Mouse (Mus musculus) liver, adult (tissue): Measurements from ENCODE around the gene Ces2b.

Experiments
- GATA4 ChIP-seq: IDR thresholded peaks from 2 replicates; pipeline ENCODE4 v1.6.1; 2014; ENCODE audit warnings: mild to moderate bottlenecking, low read length; ENCODE audit not compliant: insufficient replicate concordance

Ces2b gene

DNA sequence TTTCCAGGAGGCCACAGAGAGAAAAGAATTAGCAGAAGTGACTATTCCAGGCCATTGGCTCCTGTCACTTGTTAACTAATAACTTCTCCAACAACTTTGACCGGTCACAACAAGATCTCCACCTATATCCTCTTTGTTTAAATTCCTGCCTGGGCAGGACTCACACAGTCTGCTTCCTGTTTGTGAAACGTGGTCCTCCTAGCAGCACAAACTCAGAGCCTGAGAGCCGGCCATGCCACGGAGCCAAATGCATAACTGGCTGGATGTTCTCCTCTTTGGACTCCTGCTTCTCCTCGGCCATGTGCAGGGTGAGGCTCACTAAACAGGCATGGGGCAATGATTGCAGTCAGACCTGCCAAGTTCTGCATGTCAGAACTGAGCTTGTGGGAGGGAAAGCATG is at the start of gene Ces2b:
Gene Ces2b, plus strand, starts transcription at position 133 of the 400 bp plus-strand sequence.
- no peak for TF ChIP-seq GATA4

DNA sequence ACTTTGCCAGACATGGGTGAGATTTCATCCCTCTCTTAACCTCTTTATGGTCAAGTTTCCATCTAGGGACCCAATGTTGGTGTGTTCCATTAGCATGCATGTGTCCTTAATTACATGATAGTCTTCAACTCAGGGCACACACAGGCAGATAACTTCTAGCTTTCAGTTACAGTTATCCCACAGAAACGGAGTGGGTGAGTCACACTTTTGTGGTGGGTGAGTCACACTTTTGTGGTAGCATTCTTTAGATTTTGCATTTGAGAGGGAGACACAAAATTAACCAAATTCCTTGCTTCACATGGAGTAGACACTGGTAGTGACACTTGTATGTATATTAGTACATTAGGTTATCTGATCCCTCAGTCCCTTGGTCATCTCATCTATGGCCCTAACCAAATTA is 44.3 kb upstream of the Ces2b start:
- TF ChIP-seq GATA4, result no peak

GRCm38 (mm10) chr8:104788929-104789328 is 42.4 kb upstream of the Ces2b start:
- TF ChIP-seq GATA4, result no peak

DNA sequence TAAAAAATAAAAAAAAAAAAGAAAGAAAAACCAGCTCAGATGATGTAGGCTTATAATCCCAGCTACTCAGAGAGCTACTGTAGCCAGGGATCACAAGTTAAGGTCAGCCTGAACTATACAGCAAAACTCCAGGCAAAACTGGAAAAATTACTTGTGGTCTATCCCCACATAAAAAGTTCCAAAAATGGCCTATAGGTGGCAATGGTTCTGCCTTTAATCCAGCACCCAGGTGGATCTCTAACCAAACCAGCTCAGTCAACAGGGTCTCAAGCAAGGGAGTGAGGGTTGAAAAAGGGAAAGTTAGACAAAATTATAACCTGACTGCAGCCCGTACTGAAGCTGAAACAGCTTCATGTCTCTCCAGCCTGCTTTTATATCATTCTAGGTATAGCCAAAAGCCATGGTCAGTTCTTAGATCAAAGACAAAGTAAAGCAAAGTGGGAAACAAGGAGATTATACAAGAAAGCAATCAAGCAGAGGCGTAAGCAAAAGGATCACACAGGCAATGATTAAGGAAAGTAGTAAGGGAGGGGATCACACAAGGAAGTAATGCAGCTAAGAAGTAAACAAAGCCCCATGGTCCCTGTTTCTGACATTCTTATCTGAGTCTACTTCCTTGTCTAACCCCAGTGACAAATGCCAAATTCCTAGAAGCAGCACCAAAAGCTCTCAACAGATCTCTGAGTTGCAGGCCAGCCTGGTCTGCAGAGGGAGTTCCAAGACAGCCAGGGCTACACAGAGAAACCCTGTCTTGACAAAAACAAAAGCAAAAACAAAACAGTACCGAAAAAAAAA is 41.3 kb upstream of the Ces2b start:
- TF ChIP-seq GATA4, result no peak

DNA sequence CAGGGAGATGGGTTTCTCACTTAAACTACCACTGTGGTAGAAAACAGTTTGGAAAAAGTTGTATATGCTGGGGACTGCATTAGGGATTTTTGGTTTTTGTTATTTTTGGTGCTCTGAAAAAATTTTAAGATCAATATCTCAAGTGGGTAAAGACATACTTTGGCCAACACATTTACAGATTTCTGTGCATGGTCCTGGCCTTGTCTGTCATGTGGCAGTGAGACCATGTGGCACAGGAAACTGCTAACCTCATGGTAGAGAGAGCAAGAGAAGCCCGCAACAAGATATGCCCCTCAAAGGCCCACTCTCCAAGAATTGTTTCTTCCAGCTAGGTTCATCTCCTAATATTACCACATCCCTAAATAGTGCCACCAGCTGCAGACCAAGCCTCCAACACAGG is 32.0 kb upstream of the Ces2b start:
- no peak for TF ChIP-seq GATA4

DNA sequence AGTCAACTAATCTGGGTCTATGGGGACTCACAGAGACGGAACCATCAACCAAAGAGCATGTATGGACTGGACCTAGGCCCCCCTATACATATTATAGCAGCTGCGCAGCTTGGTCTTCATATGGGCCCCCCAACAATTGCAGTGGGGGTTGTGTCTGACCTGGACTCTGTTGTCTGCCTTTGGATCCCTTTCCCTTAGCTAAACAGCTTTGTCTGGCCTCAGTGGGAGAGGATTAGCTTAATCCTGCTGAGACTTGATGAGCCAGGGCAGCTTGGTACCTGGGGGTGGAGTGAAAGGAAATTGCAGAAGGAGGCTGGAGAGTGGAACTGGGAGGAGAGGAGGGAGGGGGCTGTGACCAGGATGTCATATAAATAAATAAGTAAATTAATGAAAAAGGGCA is 25.2 kb upstream of the Ces2b start:
- no peak for TF ChIP-seq GATA4

GRCm38 (mm10) chr8:104808542-104809413 is 22.6 kb upstream of the Ces2b start:
- peak; percentile 62; the same call in 1 of the 2 replicates for TF ChIP-seq GATA4

- TF ChIP-seq GATA4, result no peak
Observed at GRCm38 (mm10) chr8:104809436-104809835, 21.9 kb upstream of the Ces2b start.

DNA sequence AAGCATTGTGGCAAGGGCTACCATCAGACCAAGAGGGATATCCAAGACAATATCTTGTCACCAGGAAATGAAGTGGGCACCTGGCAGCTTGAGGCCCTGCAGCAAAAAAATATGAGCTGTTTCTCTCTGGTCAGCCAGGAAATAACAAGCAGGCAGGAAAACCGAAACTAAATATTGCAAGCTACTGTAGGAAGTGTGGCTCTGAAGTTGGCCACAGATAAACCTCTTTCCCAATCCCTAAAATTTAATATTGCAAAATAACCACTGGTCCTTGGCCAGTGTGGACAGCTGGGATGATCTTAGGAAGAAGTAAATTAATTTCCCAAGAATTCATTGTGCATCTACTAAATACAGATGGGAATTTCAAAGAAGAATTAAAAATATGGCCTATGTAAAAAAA is 4.5 kb upstream of the Ces2b start:
- no peak for TF ChIP-seq GATA4

GRCm38 (mm10) chr8:104828221-104828620 is 3.2 kb upstream of the Ces2b start:
- no peak for TF ChIP-seq GATA4

DNA sequence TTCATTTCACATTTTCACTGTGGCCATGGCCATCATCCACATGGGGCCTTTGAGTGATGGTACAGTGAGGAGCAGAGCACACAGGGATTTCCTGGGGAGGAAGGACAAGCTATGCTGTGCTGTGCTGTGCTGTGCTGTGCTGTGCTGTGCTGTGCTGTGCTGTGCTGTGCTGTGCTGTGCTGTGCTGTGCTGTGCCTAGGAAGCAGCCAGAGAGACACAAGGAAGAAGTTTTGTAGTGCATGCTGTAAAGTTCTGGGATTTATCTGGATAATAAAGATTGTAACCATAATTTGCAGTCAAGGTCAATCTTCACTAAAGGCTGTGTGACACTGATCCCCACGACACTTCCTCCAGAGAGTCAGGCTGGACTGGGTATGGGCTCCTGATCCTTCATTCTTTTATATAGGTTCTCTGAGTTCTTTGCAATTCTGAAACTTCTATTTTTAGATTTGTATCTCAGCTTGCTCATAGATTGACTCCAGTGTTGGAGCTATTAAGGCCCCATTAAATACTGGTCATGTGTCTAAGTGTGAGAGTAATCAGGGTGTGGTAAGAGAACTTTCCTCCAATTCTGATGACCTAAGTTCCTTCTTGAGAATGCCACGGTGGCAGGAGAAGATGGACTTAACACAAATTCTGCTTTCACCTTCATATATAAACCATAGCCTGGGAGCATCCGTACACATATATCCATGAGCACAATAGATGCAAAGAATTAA is 10.1 kb downstream of the Ces2b start:
- TF ChIP-seq GATA4, result no peak

DNA sequence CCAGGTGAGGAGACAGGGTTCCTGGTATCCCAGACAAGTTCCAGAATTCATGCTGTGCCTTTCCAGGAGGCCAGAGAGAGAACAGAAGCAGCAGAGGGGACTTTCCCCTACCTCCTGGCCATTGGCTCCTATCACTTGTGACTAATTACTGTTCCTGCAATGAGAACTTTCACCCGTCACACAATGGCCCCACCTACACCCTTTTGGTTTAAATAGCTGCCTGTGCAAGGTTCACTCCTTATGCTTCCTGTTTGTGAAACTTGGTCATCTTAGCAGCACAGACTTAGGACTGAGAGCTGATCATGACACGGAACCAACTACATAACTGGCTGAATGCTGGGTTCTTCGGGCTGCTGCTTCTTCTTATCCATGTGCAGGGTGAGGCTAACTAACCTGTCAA is 15.5 kb downstream of the Ces2b start, which contains the start of gene Ces2c:
Gene Ces2c, plus strand, starts transcription at position 238 of the 400 bp plus-strand sequence.
- no peak for TF ChIP-seq GATA4

DNA sequence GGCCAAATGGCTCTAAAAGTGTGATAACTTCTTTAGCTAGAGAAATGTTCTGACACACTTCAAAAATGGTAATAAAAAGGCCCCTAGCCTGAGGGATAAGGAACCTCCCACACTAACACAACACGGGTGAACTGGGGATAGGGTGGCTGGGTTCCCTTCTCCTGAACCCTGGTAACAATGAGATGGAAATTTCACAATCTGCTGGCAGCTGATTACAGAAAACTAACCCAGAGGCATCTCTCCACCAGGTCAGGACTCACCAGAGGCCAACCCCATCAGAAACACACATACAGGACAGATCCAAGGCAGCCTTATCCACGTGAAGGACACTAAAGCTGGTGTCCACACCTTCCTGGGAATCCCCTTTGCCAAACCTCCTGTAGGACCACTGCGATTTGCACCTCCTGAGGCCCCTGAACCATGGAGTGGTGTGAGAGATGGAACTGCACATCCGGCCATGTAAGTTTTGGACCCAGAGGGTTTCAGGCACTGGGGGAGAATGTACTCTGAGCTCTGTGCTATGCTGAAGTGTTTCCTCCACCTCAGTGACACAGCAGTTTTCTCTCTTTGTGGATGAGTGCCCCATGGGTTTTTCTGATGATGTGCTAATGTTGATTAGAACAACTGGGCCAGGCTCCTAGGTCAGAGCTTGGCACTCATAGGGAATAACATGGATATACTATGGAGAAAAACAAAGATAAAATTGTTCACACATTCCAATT is 16.5 kb downstream of the Ces2b start:
- no peak for TF ChIP-seq GATA4
